Mouse (Mus musculus): ENCODE data around the gene Mpv17l2. TPM values are rescaled to one million over a fixed set of nuclear protein-coding genes. Genes with fewer than 3 reads are reported as not detected.
A peak's percentile ranks its signal among the peaks of the same experiment; 100 is the strongest.

The Mpv17l2 gene
- polyA plus RNA-seq, 1 experiment, result 17.7 TPM

DNA sequence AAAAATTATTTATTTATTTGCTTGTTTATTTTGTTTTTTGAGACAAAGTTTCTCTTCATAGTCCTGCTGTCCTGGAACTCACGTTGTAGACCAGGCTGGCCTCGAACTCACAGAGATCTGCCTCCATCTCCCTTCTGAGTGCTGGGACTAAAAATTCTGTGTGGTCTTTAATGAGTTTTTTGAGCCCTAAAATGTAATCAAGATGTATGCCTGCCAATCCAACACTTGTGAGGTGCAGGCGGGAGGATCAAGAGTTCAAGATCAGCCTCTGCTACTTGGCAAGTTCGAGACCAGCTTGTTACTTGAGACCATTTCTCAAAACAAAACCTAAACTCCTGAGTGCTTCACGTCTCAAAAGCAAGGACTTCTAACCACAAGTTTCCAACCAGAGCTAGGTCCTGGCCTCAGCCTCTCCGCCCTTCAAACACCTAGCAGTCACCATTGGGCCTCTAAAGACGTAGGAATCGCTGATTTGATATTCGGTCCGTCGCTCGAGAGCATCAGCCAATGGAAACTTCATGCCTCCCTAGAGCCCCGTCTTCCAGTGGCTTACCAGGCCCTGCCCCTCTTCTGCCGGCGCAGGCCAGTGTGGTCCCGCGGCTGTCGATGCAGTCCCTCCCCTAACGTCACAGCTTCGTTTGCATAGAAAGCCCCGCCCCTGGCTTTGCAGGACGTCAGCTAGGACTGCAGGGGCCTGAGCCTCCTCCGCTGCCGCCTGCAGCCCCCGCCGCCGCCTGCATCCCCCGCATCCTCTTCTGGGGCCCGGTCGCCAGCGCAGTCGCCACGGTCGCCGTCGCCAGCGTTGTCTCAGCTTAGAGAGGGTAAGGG, 6.5 kb downstream of the Mpv17l2 start, which contains the start of gene Rab3a:
Gene Rab3a, plus strand, starts transcription at position 637 of the 828 bp plus-strand sequence.
- Histone ChIP-seq H3K4me3 (ENCODE audit: low read depth, low read length) (peak within 1 kb of the TSS; percentile 68), H3K4me1 (ENCODE audit: control insufficient read depth, insufficient read depth, low read length) (peaks cover 3% of the 10 kb centered on the region), H3K9me3 (replicated peaks; ENCODE audit: control insufficient read depth, insufficient read depth, low read length, poor library complexity, severe bottlenecking) (no peaks in the 10 kb centered on the region), H3K27me3 (ENCODE audit: control insufficient read depth, insufficient read depth, low read length, poor library complexity, severe bottlenecking) (no peaks in the 10 kb centered on the region), H3K36me3 (ENCODE audit: control insufficient read depth, insufficient read depth, low read length, poor library complexity, severe bottlenecking) (peaks cover 4% of the 10 kb centered on the region; the same call in 1 of the 2 replicates), H3K27ac (ENCODE audit: insufficient read depth, low read length) (peak within 1 kb of the TSS; percentile 21; the same call in 1 of the 2 replicates), H3K9ac (ENCODE audit: low read depth, poor library complexity, severe bottlenecking) (peak within 1 kb of the TSS; percentile 50)
- TF ChIP-seq CTCF (IDR thresholded peaks at IDR 0.05; ENCODE audit: low read depth, low read length), result no peak
- peak; percentile 36; the same call in 1 of the 2 replicates for TF ChIP-seq EP300 (IDR thresholded peaks at IDR 0.05; ENCODE audit: insufficient read depth, low read depth, low read length)
- TF ChIP-seq POLR2A (IDR thresholded peaks at IDR 0.05; ENCODE audit: insufficient read depth, low read length), result peak; percentile 46

DNA sequence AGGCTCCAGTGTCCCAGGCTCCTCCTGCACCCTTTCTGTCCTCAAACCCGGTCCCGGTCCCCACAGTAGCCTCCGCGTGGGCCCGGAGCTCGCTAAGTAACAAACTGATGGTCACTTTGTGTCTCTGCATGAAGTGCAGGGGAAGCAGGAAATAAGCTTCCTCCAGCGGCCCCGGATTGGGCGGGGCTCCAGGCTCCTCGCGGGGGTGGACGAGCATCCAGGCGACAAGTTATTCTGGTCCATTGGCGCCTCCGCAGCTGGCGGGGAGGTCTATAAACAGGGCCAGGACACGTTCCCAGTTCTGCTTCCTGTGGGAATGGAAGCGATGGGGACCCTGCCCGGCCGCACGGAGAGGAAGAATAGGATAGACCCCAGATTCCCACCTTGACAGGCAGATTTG, 7.6 kb downstream of the Mpv17l2 start:
- Histone ChIP-seq H3K9ac (ENCODE audit: low read depth, poor library complexity, severe bottlenecking) (peak overlapping the region; percentile 50), H3K4me1 (ENCODE audit: control insufficient read depth, insufficient read depth, low read length) (peaks cover 3% of the 10 kb centered on the region), H3K27me3 (ENCODE audit: control insufficient read depth, insufficient read depth, low read length, poor library complexity, severe bottlenecking) (no peaks in the 10 kb centered on the region), H3K9me3 (replicated peaks; ENCODE audit: control insufficient read depth, insufficient read depth, low read length, poor library complexity, severe bottlenecking) (no peaks in the 10 kb centered on the region), H3K36me3 (ENCODE audit: control insufficient read depth, insufficient read depth, low read length, poor library complexity, severe bottlenecking) (peaks cover 4% of the 10 kb centered on the region; the same call in 1 of the 2 replicates), H3K27ac (ENCODE audit: insufficient read depth, low read length) (peak overlapping the region; percentile 3; the same call in 1 of the 2 replicates), H3K4me3 (ENCODE audit: low read depth, low read length) (peak overlapping the region; percentile 41)
- TF ChIP-seq POLR2A (IDR thresholded peaks at IDR 0.05; ENCODE audit: insufficient read depth, low read length), result no peak

DNA sequence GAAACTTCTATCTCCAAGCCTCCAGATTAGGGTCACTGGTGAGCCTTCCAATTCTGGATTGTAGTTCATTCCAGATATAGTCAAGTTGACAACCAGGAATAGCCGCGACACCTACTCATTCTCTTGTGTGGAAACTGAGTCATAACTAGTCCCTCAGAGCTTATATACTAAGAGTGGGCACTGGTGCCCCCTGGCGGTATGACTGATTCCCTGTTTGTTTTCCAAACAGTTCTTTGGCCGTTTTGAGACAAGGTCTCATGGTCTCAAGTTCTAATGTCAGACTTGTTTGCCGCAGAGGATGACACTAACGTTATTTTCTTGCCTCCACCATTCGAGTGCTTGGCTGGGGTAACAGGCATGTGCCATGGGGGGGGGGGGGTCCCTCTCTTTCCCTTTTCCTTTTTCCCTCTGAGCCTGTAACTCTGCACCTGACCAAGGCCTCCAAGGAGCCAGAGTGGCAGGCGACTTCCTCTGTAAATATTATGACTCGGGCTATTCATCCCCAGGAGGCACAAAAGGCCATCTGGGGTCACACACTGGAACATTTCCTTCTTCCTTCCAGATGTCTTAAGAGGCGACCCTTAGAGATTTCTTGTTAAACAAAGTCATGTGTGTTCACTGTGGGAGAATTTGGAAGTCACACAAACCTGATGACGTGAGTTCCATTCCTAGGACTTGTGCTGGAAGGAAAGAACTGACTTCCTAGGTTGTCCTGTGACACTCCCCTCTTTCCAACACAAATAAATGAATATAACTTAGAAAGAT, 8.6 kb downstream of the Mpv17l2 start:
- Histone ChIP-seq H3K27ac (ENCODE audit: insufficient read depth, low read length) (no peak overlapping the region), H3K9me3 (replicated peaks; ENCODE audit: control insufficient read depth, insufficient read depth, low read length, poor library complexity, severe bottlenecking) (no peaks in the 10 kb centered on the region), H3K9ac (ENCODE audit: low read depth, poor library complexity, severe bottlenecking) (no peak overlapping the region)

DNA sequence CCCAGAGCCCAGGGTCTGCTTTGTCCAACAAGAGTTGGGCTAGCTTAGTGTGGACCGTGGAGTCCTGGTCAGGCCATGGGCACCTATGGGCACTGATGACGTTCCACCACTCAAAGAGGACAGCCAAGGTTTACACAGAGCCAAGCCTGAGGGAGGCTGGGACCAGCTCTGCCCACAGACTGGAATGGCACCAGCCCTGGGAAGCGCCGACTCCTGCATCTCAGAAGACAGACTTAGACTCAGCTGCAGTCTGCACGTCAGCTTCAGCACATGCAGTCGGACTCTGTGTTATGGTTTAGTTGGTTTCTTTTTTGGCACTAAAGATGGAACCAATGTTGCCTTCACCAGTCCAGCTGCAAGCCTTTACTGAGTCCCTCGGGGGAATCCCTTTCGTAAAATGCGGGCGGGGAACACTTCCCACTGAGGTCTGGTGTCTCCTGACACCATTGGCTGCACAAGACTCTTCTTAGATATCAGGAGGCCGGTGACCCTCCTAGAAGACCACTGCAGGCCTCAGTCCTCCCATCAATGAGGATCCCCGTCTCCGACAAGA, 10.5 kb downstream of the Mpv17l2 start:
- no peaks in the 10 kb centered on the region for H3K36me3 ChIP-seq (ENCODE audit: control insufficient read depth, insufficient read depth, low read length, poor library complexity, severe bottlenecking)
- TF ChIP-seq POLR2A (IDR thresholded peaks at IDR 0.05; ENCODE audit: insufficient read depth, low read length) (no peak), CTCF (IDR thresholded peaks at IDR 0.05; ENCODE audit: low read depth, low read length) (no peak), EP300 (IDR thresholded peaks at IDR 0.05; ENCODE audit: insufficient read depth, low read depth, low read length) (no peak)

More for the DNA sequence above, 8.6 kb downstream of the Mpv17l2 start:
- no peaks in the 10 kb centered on the region for H3K27me3 ChIP-seq (ENCODE audit: control insufficient read depth, insufficient read depth, low read length, poor library complexity, severe bottlenecking)
- peaks cover 3% of the 10 kb centered on the region for H3K4me1 ChIP-seq (ENCODE audit: control insufficient read depth, insufficient read depth, low read length)
- H3K36me3 ChIP-seq (ENCODE audit: control insufficient read depth, insufficient read depth, low read length, poor library complexity, severe bottlenecking), result peaks cover 4% of the 10 kb centered on the region; the same call in 1 of the 2 replicates
- TF ChIP-seq CTCF (IDR thresholded peaks at IDR 0.05; ENCODE audit: low read depth, low read length) (peak; percentile 9), POLR2A (IDR thresholded peaks at IDR 0.05; ENCODE audit: insufficient read depth, low read length) (no peak)
- H3K4me3 ChIP-seq (ENCODE audit: low read depth, low read length), result no peak overlapping the region

DNA sequence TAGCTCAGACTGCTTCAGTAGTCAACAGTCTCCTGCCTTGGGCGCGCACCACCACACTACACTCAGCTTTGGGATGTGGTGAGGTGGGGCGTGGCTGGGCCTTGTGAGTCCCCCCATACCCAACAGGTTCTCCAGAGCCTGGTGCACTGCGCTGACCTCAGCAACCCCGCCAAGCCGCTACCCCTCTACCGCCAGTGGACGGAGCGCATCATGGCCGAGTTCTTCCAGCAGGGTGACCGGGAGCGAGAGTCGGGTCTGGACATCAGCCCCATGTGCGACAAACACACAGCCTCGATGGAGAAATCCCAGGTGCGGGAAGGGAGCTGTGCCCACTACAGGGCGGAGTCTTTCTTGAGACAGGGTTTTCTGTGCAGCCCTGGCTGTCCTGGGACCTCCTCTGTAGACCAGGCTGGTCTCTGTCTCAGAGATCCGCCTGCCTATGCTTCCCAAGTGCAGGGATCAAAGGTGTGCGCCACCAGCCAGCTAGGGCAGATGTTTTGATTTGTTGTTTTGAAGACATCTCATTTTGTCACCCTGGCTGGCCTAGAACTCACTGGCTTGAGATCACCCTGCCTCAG, 11.6 kb downstream of the Mpv17l2 start:
- H3K4me3 ChIP-seq (ENCODE audit: low read depth, low read length), result peak overlapping the region; percentile 1
- H3K36me3 ChIP-seq (ENCODE audit: control insufficient read depth, insufficient read depth, low read length, poor library complexity, severe bottlenecking), result no peaks in the 10 kb centered on the region
- no peak overlapping the region for H3K27ac ChIP-seq (ENCODE audit: insufficient read depth, low read length)
- no peak overlapping the region for H3K9ac ChIP-seq (ENCODE audit: low read depth, poor library complexity, severe bottlenecking)
- no peaks in the 10 kb centered on the region for H3K9me3 ChIP-seq (replicated peaks; ENCODE audit: control insufficient read depth, insufficient read depth, low read length, poor library complexity, severe bottlenecking)
- H3K4me1 ChIP-seq (ENCODE audit: control insufficient read depth, insufficient read depth, low read length), result no peaks in the 10 kb centered on the region
- no peaks in the 10 kb centered on the region for H3K27me3 ChIP-seq (ENCODE audit: control insufficient read depth, insufficient read depth, low read length, poor library complexity, severe bottlenecking)
- TF ChIP-seq POLR2A (IDR thresholded peaks at IDR 0.05; ENCODE audit: insufficient read depth, low read length) (no peak), EP300 (IDR thresholded peaks at IDR 0.05; ENCODE audit: insufficient read depth, low read depth, low read length) (no peak), CTCF (IDR thresholded peaks at IDR 0.05; ENCODE audit: low read depth, low read length) (no peak)

More for the DNA sequence above, 10.5 kb downstream of the Mpv17l2 start:
- Histone ChIP-seq H3K9me3 (replicated peaks; ENCODE audit: control insufficient read depth, insufficient read depth, low read length, poor library complexity, severe bottlenecking) (no peaks in the 10 kb centered on the region), H3K27me3 (ENCODE audit: control insufficient read depth, insufficient read depth, low read length, poor library complexity, severe bottlenecking) (no peaks in the 10 kb centered on the region), H3K9ac (ENCODE audit: low read depth, poor library complexity, severe bottlenecking) (no peak overlapping the region), H3K27ac (ENCODE audit: insufficient read depth, low read length) (no peak overlapping the region), H3K4me1 (ENCODE audit: control insufficient read depth, insufficient read depth, low read length) (no peaks in the 10 kb centered on the region), H3K4me3 (ENCODE audit: low read depth, low read length) (no peak overlapping the region)

Data from ES-Bruce4 (cell line).